In genomic region chr8:106870537-106871327, GRCm38 (mm10) we compare ENCODE assay signal across 8 mouse cellular contexts. TPM values are rescaled to one million over a fixed set of nuclear protein-coding genes. Genes with fewer than 3 reads are reported as not detected.
DNase-seq lines count a peak whose midpoint lies in the region; ATAC-seq lines count a peak whose summit lies in the region.

No protein-coding gene starts in this region.

- H3K9me3 ChIP-seq in liver, embryonic 13.5 days (replicated peaks): no peaks in the 10 kb centered on the region

- H3K27ac ChIP-seq in liver, embryonic 13.5 days: no peak overlapping the region

- peak; percentile 39 to 51 for DNase-seq in layer of hippocampus, adult 18-20 months (ENCODE audit: low spot score in 2 of 2)
- DNase-seq in layer of hippocampus, adult 11-12 months (ENCODE audit: low spot score): no peak
- DNase-seq in embryo, embryonic 9.5 days (ENCODE audit: extremely low spot score): peak; percentile 64
- peak; percentile 65 to 72 for DNase-seq in heart, adult 18-20 months
- DNase-seq in kidney, adult 18-20 months: peak; percentile 70
- DNase-seq in liver, embryonic 13.5 days: no peak
- DNase-seq in neural tube, embryonic 10.5 days (ENCODE audit: extremely low spot score, low spot score): peak; percentile 68
- DNase-seq in thymus, postnatal 0 days (ENCODE audit: low spot score): peak; percentile 20

- peaks cover 8% of the 10 kb centered on the region for H3K36me3 ChIP-seq in liver, embryonic 13.5 days

- peak overlapping the region; percentile 53 for H3K4me3 ChIP-seq in liver, embryonic 13.5 days (replicated peaks)

- H3K27me3 ChIP-seq in liver, embryonic 13.5 days: peaks cover 80% of the 10 kb centered on the region

- ATAC-seq in liver, embryonic 13.5 days (ENCODE audit: low read depth): no peak

- H3K4me1 ChIP-seq in liver, embryonic 13.5 days (replicated peaks): peaks cover 30% of the 10 kb centered on the region

- H3K4me2 ChIP-seq in liver, embryonic 13.5 days: peak overlapping the region; percentile 68

- WGBS in liver, embryonic 13.5 days (ENCODE audit: insufficient replicate concordance): under 1% methylated on average over 60 of the region's 63 CpGs

- peak overlapping the region; percentile 39; the same call in 1 of the 2 replicates for H3K9ac ChIP-seq in liver, embryonic 13.5 days

RNA-seq across cellular contexts. Expression of gene Has3, which starts 0.7 kb away (rescaled TPM):
- 1 to 10 TPM; 1.7 TPM for total RNA-seq in layer of hippocampus, adult 18-20 months (2021)
- total RNA-seq in heart, adult 18-20 months (2021): under 1 TPM; 0.42 to 0.51 TPM
- polyA plus RNA-seq in liver, embryonic 13.5 days (2015; fragmentation: Nextera tagmentation; extraction: Ambion mirVana): 0.02 TPM in 1 of 2 replicates, not detected in the other
- polyA plus RNA-seq in thymus, postnatal 0 days (2015; fragmentation: Nextera tagmentation; extraction: Ambion mirVana): 0.26 and 0.56 TPM in 2 replicates

RNA-seq across cellular contexts. Expression of gene Utp4, which starts 22.7 kb away (rescaled TPM):
- total RNA-seq in layer of hippocampus, adult 18-20 months (2021): 10 to 100 TPM; 43.3 to 45.1 TPM
- 10 to 100 TPM; 21.4 to 22.7 TPM for total RNA-seq in heart, adult 18-20 months (2021)
- 57.4 and 62.3 TPM in 2 replicates for polyA plus RNA-seq in liver, embryonic 13.5 days (2015; fragmentation: Nextera tagmentation; extraction: Ambion mirVana)
- 69.4 and 70.7 TPM in 2 replicates for polyA plus RNA-seq in thymus, postnatal 0 days (2015; fragmentation: Nextera tagmentation; extraction: Ambion mirVana)

Comparison
In these comparisons a context has a peak if more than half of its experiments do, and no peak if none do; other contexts are left out.
1. DNase-seq: peak in layer of hippocampus, adult 18-20 months (2 of 2), embryo, embryonic 9.5 days (single experiment), heart, adult 18-20 months (2 of 2), kidney, adult 18-20 months (single experiment), neural tube, embryonic 10.5 days (single experiment) and thymus, postnatal 0 days (single experiment); none in layer of hippocampus, adult 11-12 months (single experiment) and liver, embryonic 13.5 days (single experiment).